In genomic region chr17:29031085-29031711, GRCm38 (mm10) we compare ENCODE assay signal across 8 mouse cellular contexts. TPM values are rescaled to one million over a fixed set of nuclear protein-coding genes. Genes with fewer than 3 reads are reported as not detected.
DNase-seq lines count a peak whose midpoint lies in the region; ATAC-seq and TF ChIP-seq lines count a peak whose summit lies in the region.
"Not testable (repeated sequence)": the region's sequence is repeated elsewhere in the genome, so short reads cannot be mapped to it uniquely, and the experiment has no call there.

No protein-coding gene starts in this region.

- peaks cover 14 to 15% of the 10 kb centered on the region in 2 experiments for H3K36me3 ChIP-seq in MEL (ENCODE audit: control insufficient read depth in 1 of 2, insufficient read depth in 2 of 2, low read length in 2 of 2)
- peaks cover 24% of the 10 kb centered on the region for H3K36me3 ChIP-seq in forebrain, embryonic 10.5 days (replicated peaks)
- H3K36me3 ChIP-seq in heart, embryonic 12.5 days; hindbrain, postnatal 0 days (ENCODE audit: insufficient read depth, low read length); liver, embryonic 16.5 days (ENCODE audit: control insufficient read depth, insufficient read depth); midbrain, embryonic 14.5 days (ENCODE audit: control insufficient read depth, insufficient read depth, low read length); stomach, embryonic 15.5 days: not testable (repeated sequence)

- TF ChIP-seq RAD21 in MEL (IDR thresholded peaks at IDR 0.05; ENCODE audit: low read depth, low read length): not testable (repeated sequence)

- intact Hi-C loops in left cerebral cortex, adult 2 months (cut with DNase I): not testable (repeated sequence)

- peak overlapping the region; percentile 97 for H3K9ac ChIP-seq in MEL (ENCODE audit: control insufficient read depth, low read depth, low read length, poor library complexity, severe bottlenecking)
- H3K9ac ChIP-seq in heart, embryonic 12.5 days: peak overlapping the region; percentile 87
- peak overlapping the region; percentile 89 for H3K9ac ChIP-seq in hindbrain, postnatal 0 days (replicated peaks; ENCODE audit: low read length)
- H3K9ac ChIP-seq in liver, embryonic 16.5 days (ENCODE audit: low read depth, low read length): peak overlapping the region; percentile 97
- peak overlapping the region; percentile 85; the same call in 1 of the 2 replicates for H3K9ac ChIP-seq in midbrain, embryonic 14.5 days (replicated peaks; ENCODE audit: low read length)
- peak overlapping the region; percentile 69; the same call in 1 of the 2 replicates for H3K9ac ChIP-seq in stomach, embryonic 15.5 days

- peak overlapping the region; percentile 98 for H3K27ac ChIP-seq in MEL (ENCODE audit: control insufficient read depth, low read depth, low read length)
- H3K27ac ChIP-seq in forebrain, embryonic 10.5 days: peak overlapping the region; percentile 99
- H3K27ac ChIP-seq in heart, embryonic 12.5 days (ENCODE audit: poor library complexity, severe bottlenecking): peak overlapping the region; percentile 99
- H3K27ac ChIP-seq in hindbrain, postnatal 0 days: peak overlapping the region; percentile 98
- peak overlapping the region; percentile 97 for H3K27ac ChIP-seq in left cerebral cortex, adult 2 months
- H3K27ac ChIP-seq in liver, embryonic 16.5 days (ENCODE audit: low read length): peak overlapping the region; percentile 97
- peak overlapping the region; percentile 98 for H3K27ac ChIP-seq in midbrain, embryonic 14.5 days (replicated peaks; ENCODE audit: low read depth, low read length)
- H3K27ac ChIP-seq in stomach, embryonic 15.5 days: peak overlapping the region; percentile 97

- not testable (repeated sequence) for H3K27me3 ChIP-seq in MEL (ENCODE audit: control insufficient read depth in 1 of 2, insufficient read depth in 2 of 2, low read length in 2 of 2); forebrain, embryonic 10.5 days (ENCODE audit: poor library complexity, severe bottlenecking); heart, embryonic 12.5 days (replicated peaks); hindbrain, postnatal 0 days (ENCODE audit: insufficient read depth, low read length); liver, embryonic 16.5 days (ENCODE audit: control insufficient read depth, insufficient read depth, low read depth, low read length); midbrain, embryonic 14.5 days (ENCODE audit: control insufficient read depth, insufficient read depth, low read length); stomach, embryonic 15.5 days (replicated peaks)

- ATAC-seq in heart, embryonic 12.5 days (ENCODE audit: insufficient number of reproducible peaks, low FRiP score); hindbrain, postnatal 0 days; liver, embryonic 16.5 days (ENCODE audit: low read depth); midbrain, embryonic 14.5 days (ENCODE audit: low FRiP score, low TSS enrichment); stomach, embryonic 15.5 days (ENCODE audit: insufficient read depth, low FRiP score, low read depth): not testable (repeated sequence)

- not testable (repeated sequence) for TF ChIP-seq POLR2A in MEL (IDR thresholded peaks at IDR 0.05; ENCODE audit: control insufficient read depth in 1 of 2, insufficient read depth in 1 of 2, low read depth in 1 of 2, low read length in 2 of 2, poor library complexity in 1 of 2)

- 58% methylated on average over 7 of the region's 7 CpGs for WGBS in forebrain, embryonic 10.5 days
- WGBS in heart, embryonic 12.5 days: 62% methylated on average over 7 of the region's 7 CpGs
- 49% methylated on average over 7 of the region's 7 CpGs for WGBS in hindbrain, postnatal 0 days
- 61% methylated on average over 7 of the region's 7 CpGs for WGBS in liver, embryonic 16.5 days (ENCODE audit: insufficient replicate concordance)
- WGBS in midbrain, embryonic 14.5 days: 62% methylated on average over 7 of the region's 7 CpGs
- 50% methylated on average over 7 of the region's 7 CpGs for WGBS in stomach, embryonic 15.5 days

- peak overlapping the region; percentile 63 for H3K4me2 ChIP-seq in heart, embryonic 12.5 days
- H3K4me2 ChIP-seq in hindbrain, postnatal 0 days (ENCODE audit: low read depth, low read length): peak overlapping the region; percentile 73
- H3K4me2 ChIP-seq in liver, embryonic 16.5 days (ENCODE audit: low read depth, low read length): peak overlapping the region; percentile 89
- peak overlapping the region; percentile 79 for H3K4me2 ChIP-seq in midbrain, embryonic 14.5 days (ENCODE audit: low read length)
- H3K4me2 ChIP-seq in stomach, embryonic 15.5 days: peak overlapping the region; percentile 61

- H3K79me2 ChIP-seq in MEL (ENCODE audit: control insufficient read depth, insufficient read depth, low read length, poor library complexity): peaks cover 41% of the 10 kb centered on the region

- TF ChIP-seq EP300 in MEL (IDR thresholded peaks at IDR 0.05; ENCODE audit: low read depth in 1 of 2, low read length in 2 of 2): not testable (repeated sequence)

- peak; percentile 61 for DNase-seq in MEL (ENCODE audit: low read depth, low spot score)
- not testable (repeated sequence) for DNase-seq in forebrain, embryonic 10.5 days (ENCODE audit: extremely low spot score, low spot score); hindbrain, postnatal 0 days (ENCODE audit: low spot score); left cerebral cortex, adult 2 months (ENCODE audit: extremely low spot score in 1 of 2, low spot score in 2 of 2); midbrain, embryonic 14.5 days

- H3K9me3 ChIP-seq in MEL (replicated peaks; ENCODE audit: insufficient read depth, low read length); forebrain, embryonic 10.5 days; heart, embryonic 12.5 days (replicated peaks); hindbrain, postnatal 0 days (ENCODE audit: low read length); liver, embryonic 16.5 days (replicated peaks; ENCODE audit: control insufficient read depth, low read length); midbrain, embryonic 14.5 days (ENCODE audit: control insufficient read depth, low read length); stomach, embryonic 15.5 days: not testable (repeated sequence)

- TF ChIP-seq CTCF in MEL (IDR thresholded peaks at IDR 0.05 in 2 of 3, conservative IDR thresholded peaks at IDR 0.05 in 1 of 3; ENCODE audit: control insufficient read depth in 1 of 3, insufficient read depth in 1 of 3, low read depth in 2 of 3, low read length in 3 of 3, poor library complexity in 1 of 3, severe bottlenecking in 1 of 3); hindbrain, postnatal 0 days (IDR thresholded peaks at IDR 0.05; ENCODE audit: low read depth); left cerebral cortex, adult 2 months (IDR thresholded peaks at IDR 0.05): not testable (repeated sequence)

- not testable (repeated sequence) for H3K4me1 ChIP-seq in MEL (ENCODE audit: control insufficient read depth in 1 of 2, insufficient read depth in 2 of 2, low read length in 2 of 2); heart, embryonic 12.5 days (replicated peaks)
- H3K4me1 ChIP-seq in forebrain, embryonic 10.5 days: peaks cover 37% of the 10 kb centered on the region
- H3K4me1 ChIP-seq in hindbrain, postnatal 0 days (ENCODE audit: insufficient read depth, low read length): peaks cover 12% of the 10 kb centered on the region; the same call in 1 of the 2 replicates
- peaks cover 15% of the 10 kb centered on the region for H3K4me1 ChIP-seq in liver, embryonic 16.5 days (ENCODE audit: control insufficient read depth, low read depth, low read length)
- H3K4me1 ChIP-seq in midbrain, embryonic 14.5 days (ENCODE audit: control insufficient read depth, insufficient read depth, low read length): peaks cover 13% of the 10 kb centered on the region
- H3K4me1 ChIP-seq in stomach, embryonic 15.5 days: peaks cover 10% of the 10 kb centered on the region; the same call in 1 of the 2 replicates

- H3K4me3 ChIP-seq in MEL (ENCODE audit: control insufficient read depth in 1 of 2, insufficient read depth in 1 of 2, low read depth in 2 of 2, low read length in 2 of 2): peak overlapping the region; percentile 68 to 87
- peak overlapping the region; percentile 80 for H3K4me3 ChIP-seq in forebrain, embryonic 10.5 days
- H3K4me3 ChIP-seq in heart, embryonic 12.5 days: peak overlapping the region; percentile 73
- peak overlapping the region; percentile 61; the same call in 1 of the 2 replicates for H3K4me3 ChIP-seq in hindbrain, postnatal 0 days (ENCODE audit: low read length)
- not testable (repeated sequence) for H3K4me3 ChIP-seq in left cerebral cortex, adult 2 months
- peak overlapping the region; percentile 94 for H3K4me3 ChIP-seq in liver, embryonic 16.5 days (ENCODE audit: low read depth, low read length)
- peak overlapping the region; percentile 72 for H3K4me3 ChIP-seq in midbrain, embryonic 14.5 days (replicated peaks; ENCODE audit: low read depth, low read length)
- peak overlapping the region; percentile 58 for H3K4me3 ChIP-seq in stomach, embryonic 15.5 days (replicated peaks)

RNA-seq across cellular contexts. Expression of gene Srsf3, which starts 1.2 kb away (rescaled TPM):
- total RNA-seq in MEL (2012; rRNA removed): 312 and 367 TPM in 2 replicates
- 100 to 1,000 TPM; 326 to 556 TPM for polyA plus RNA-seq in MEL (2012; ENCODE audit: insufficient read depth in 1 of 2, insufficient read length in 2 of 2, low read depth in 1 of 2, low replicate concordance in 2 of 2, missing spikeins in 1 of 2)
- 884 TPM in 2 replicates for polyA plus RNA-seq in forebrain, embryonic 10.5 days (2016; fragmentation: Nextera tagmentation; extraction: Ambion mirVana)
- polyA plus RNA-seq in heart, embryonic 12.5 days (2016; fragmentation: Nextera tagmentation; extraction: Ambion mirVana): 406 and 412 TPM in 2 replicates
- total RNA-seq in hindbrain, postnatal 0 days (2014; rRNA removed): 139 and 147 TPM in 2 replicates
- 298 and 315 TPM in 2 replicates for polyA plus RNA-seq in hindbrain, postnatal 0 days (2015; fragmentation: Nextera tagmentation; extraction: Ambion mirVana)
- 100 to 1,000 TPM; 113 to 114 TPM for total RNA-seq in left cerebral cortex, adult 2 months (2021)
- 185 and 211 TPM in 2 replicates for polyA plus RNA-seq in liver, embryonic 16.5 days (2015; fragmentation: Nextera tagmentation; extraction: Ambion mirVana)
- 486 and 559 TPM in 2 replicates for polyA plus RNA-seq in midbrain, embryonic 14.5 days (2014; fragmentation: Nextera tagmentation; extraction: Ambion mirVana)
- 518 and 524 TPM in 2 replicates for polyA plus RNA-seq in stomach, embryonic 15.5 days (2015; fragmentation: Nextera tagmentation; extraction: Ambion mirVana)

RNA-seq across cellular contexts. Expression of gene Stk38, which starts 23.4 kb away (rescaled TPM):
- total RNA-seq in MEL (2012; rRNA removed): 14.4 and 17.1 TPM in 2 replicates
- 100 to 1,000 TPM in 1 of 2 experiments, 10 to 100 TPM in 1; 49.3 to 290 TPM for polyA plus RNA-seq in MEL (2012; ENCODE audit: insufficient read depth in 1 of 2, insufficient read length in 2 of 2, low read depth in 1 of 2, low replicate concordance in 2 of 2, missing spikeins in 1 of 2)
- polyA plus RNA-seq in forebrain, embryonic 10.5 days (2016; fragmentation: Nextera tagmentation; extraction: Ambion mirVana): 117 and 119 TPM in 2 replicates
- polyA plus RNA-seq in heart, embryonic 12.5 days (2016; fragmentation: Nextera tagmentation; extraction: Ambion mirVana): 91.0 and 94.3 TPM in 2 replicates
- total RNA-seq in hindbrain, postnatal 0 days (2014; rRNA removed): 56.2 and 58.7 TPM in 2 replicates
- 52.7 and 60.8 TPM in 2 replicates for polyA plus RNA-seq in hindbrain, postnatal 0 days (2015; fragmentation: Nextera tagmentation; extraction: Ambion mirVana)
- total RNA-seq in left cerebral cortex, adult 2 months (2021): 10 to 100 TPM; 53.5 to 58.6 TPM
- 46.5 and 51.0 TPM in 2 replicates for polyA plus RNA-seq in liver, embryonic 16.5 days (2015; fragmentation: Nextera tagmentation; extraction: Ambion mirVana)
- polyA plus RNA-seq in midbrain, embryonic 14.5 days (2014; fragmentation: Nextera tagmentation; extraction: Ambion mirVana): 74.8 and 102 TPM in 2 replicates
- 98.3 and 106 TPM in 2 replicates for polyA plus RNA-seq in stomach, embryonic 15.5 days (2015; fragmentation: Nextera tagmentation; extraction: Ambion mirVana)

RNA-seq across cellular contexts. Expression of gene Cdkn1a, which starts 59.6 kb away (rescaled TPM):
- total RNA-seq in MEL (2012; rRNA removed): 2.0 and 2.3 TPM in 2 replicates
- polyA plus RNA-seq in MEL (2012; ENCODE audit: insufficient read depth in 1 of 2, insufficient read length in 2 of 2, low read depth in 1 of 2, low replicate concordance in 2 of 2, missing spikeins in 1 of 2): 10 to 100 TPM in 1 of 2 experiments, not detected in 1; 21.0 TPM
- 14.0 and 16.8 TPM in 2 replicates for polyA plus RNA-seq in forebrain, embryonic 10.5 days (2016; fragmentation: Nextera tagmentation; extraction: Ambion mirVana)
- polyA plus RNA-seq in heart, embryonic 12.5 days (2016; fragmentation: Nextera tagmentation; extraction: Ambion mirVana): 43.2 and 45.3 TPM in 2 replicates
- 48.9 and 50.0 TPM in 2 replicates for total RNA-seq in hindbrain, postnatal 0 days (2014; rRNA removed)
- 242 and 257 TPM in 2 replicates for polyA plus RNA-seq in hindbrain, postnatal 0 days (2015; fragmentation: Nextera tagmentation; extraction: Ambion mirVana)
- 10 to 100 TPM; 40.6 to 64.4 TPM for total RNA-seq in left cerebral cortex, adult 2 months (2021)
- polyA plus RNA-seq in liver, embryonic 16.5 days (2015; fragmentation: Nextera tagmentation; extraction: Ambion mirVana): 12.6 and 16.5 TPM in 2 replicates
- 80.8 and 109 TPM in 2 replicates for polyA plus RNA-seq in midbrain, embryonic 14.5 days (2014; fragmentation: Nextera tagmentation; extraction: Ambion mirVana)
- 89.7 and 102 TPM in 2 replicates for polyA plus RNA-seq in stomach, embryonic 15.5 days (2015; fragmentation: Nextera tagmentation; extraction: Ambion mirVana)
